Mouse (Mus musculus): ENCODE results near the gene Ifi47. TPM values are rescaled to one million over a fixed set of nuclear protein-coding genes. Genes with fewer than 3 reads are reported as not detected.
A peak's percentile ranks its signal among the peaks of the same experiment; 100 is the strongest.
"Not testable (repeated sequence)": the region's sequence is repeated elsewhere in the genome, so short reads cannot be mapped to it uniquely, and the experiment has no call there.

Ifi47 gene
- polyA plus RNA-seq (2017; shearing (Covaris generic)) = 100 to 1,000 TPM; 399 to 513 TPM

GRCm38 (mm10) chr11:49076001-49076757 is at the start of gene Ifi47:
Ifi47 (plus strand) TSS chr11:49076587.
- ATAC-seq = peak; percentile 46

GRCm38 (mm10) chr11:49050064-49050463 is 26.3 kb upstream of the Ifi47 start:
- ATAC-seq = not testable (repeated sequence)

- peak; percentile 77 for ATAC-seq
These were observed 25.1 kb upstream of the Ifi47 start, which contains the start of gene 9930111J21Rik2 for GRCm38 (mm10) chr11:49051093-49051891. 9930111J21Rik2 (minus strand) TSS chr11:49051242.

GRCm38 (mm10) chr11:49051894-49052293 is 24.5 kb upstream of the Ifi47 start:
- ATAC-seq = not testable (repeated sequence)

GRCm38 (mm10) chr11:49060061-49060460 is 16.3 kb upstream of the Ifi47 start:
- ATAC-seq = peak; percentile 50

- ATAC-seq = peak; percentile 72
These were observed 14.5 kb upstream of the Ifi47 start for GRCm38 (mm10) chr11:49061865-49062264.

GRCm38 (mm10) chr11:49063713-49064469 is 12.5 kb upstream of the Ifi47 start, which contains the start of gene Tgtp2:
Tgtp2 (minus strand) TSS chr11:49064206.
- ATAC-seq = not testable (repeated sequence)

- no peak for ATAC-seq
These were observed 8.0 kb upstream of the Ifi47 start for GRCm38 (mm10) chr11:49068358-49068757.

- ATAC-seq = no peak
These were observed 625 bp downstream of the Ifi47 start for GRCm38 (mm10) chr11:49077012-49077411.

GRCm38 (mm10) chr11:49078719-49079118 is 2.3 kb downstream of the Ifi47 start:
- ATAC-seq = no peak

- ATAC-seq = no peak
These were observed 4.2 kb downstream of the Ifi47 start for GRCm38 (mm10) chr11:49080636-49081035.

- ATAC-seq = no peak
These were observed 5.0 kb downstream of the Ifi47 start for GRCm38 (mm10) chr11:49081356-49081755.

- no peak for ATAC-seq
These were observed 5.5 kb downstream of the Ifi47 start for GRCm38 (mm10) chr11:49081886-49082285.

GRCm38 (mm10) chr11:49083146-49083545 is 6.8 kb downstream of the Ifi47 start:
- peak; percentile 32 for ATAC-seq

- ATAC-seq = no peak
These were observed 7.4 kb downstream of the Ifi47 start for GRCm38 (mm10) chr11:49083808-49084207.

- ATAC-seq = no peak
These were observed 8.0 kb downstream of the Ifi47 start for GRCm38 (mm10) chr11:49084385-49084784.

- peak; percentile 33 for ATAC-seq
These were observed 8.5 kb downstream of the Ifi47 start for GRCm38 (mm10) chr11:49084875-49085274.

- ATAC-seq = peak; percentile 26
These were observed 10.5 kb downstream of the Ifi47 start for GRCm38 (mm10) chr11:49086858-49087361.

GRCm38 (mm10) chr11:49087830-49088616 is 11.6 kb downstream of the Ifi47 start:
- peak; percentile 12 for ATAC-seq

GRCm38 (mm10) chr11:49088990-49089652 is 12.7 kb downstream of the Ifi47 start:
- ATAC-seq = no peak
